Mouse (Mus musculus) C2C12 (cell line): ENCODE measurements around the gene Klk13.

ENCODE experiments used
- CEBPB ChIP-seq: IDR thresholded peaks from one replicate; pipeline ENCODE4 v1.6.1; 2011; ENCODE audit warnings: low read depth, mild to moderate bottlenecking, control low read depth, moderate library complexity
- CTCF ChIP-seq: IDR thresholded peaks from one replicate; pipeline ENCODE4 v1.5.1; 2011; ENCODE audit not compliant: control insufficient read depth, insufficient read depth, insufficient read length
- MAX ChIP-seq: IDR thresholded peaks from one replicate; pipeline ENCODE4 v1.6.1; 2011; ENCODE audit warnings: mild to moderate bottlenecking, control low read depth
- MYOD1 ChIP-seq: IDR thresholded peaks from one replicate; pipeline ENCODE4 v1.6.1; 2011; ENCODE audit warnings: low read depth; ENCODE audit not compliant: control insufficient read depth, insufficient read length
- MYOG ChIP-seq: IDR thresholded peaks from one replicate; pipeline ENCODE4 v1.6.1; 2011; ENCODE audit not compliant: control insufficient read depth, insufficient read length; ENCODE audit errors: extremely low read depth
- USF1 ChIP-seq: IDR thresholded peaks from one replicate; pipeline ENCODE4 v1.6.1; 2011; ENCODE audit warnings: low read depth, mild to moderate bottlenecking, control low read depth, moderate library complexity

DNA sequence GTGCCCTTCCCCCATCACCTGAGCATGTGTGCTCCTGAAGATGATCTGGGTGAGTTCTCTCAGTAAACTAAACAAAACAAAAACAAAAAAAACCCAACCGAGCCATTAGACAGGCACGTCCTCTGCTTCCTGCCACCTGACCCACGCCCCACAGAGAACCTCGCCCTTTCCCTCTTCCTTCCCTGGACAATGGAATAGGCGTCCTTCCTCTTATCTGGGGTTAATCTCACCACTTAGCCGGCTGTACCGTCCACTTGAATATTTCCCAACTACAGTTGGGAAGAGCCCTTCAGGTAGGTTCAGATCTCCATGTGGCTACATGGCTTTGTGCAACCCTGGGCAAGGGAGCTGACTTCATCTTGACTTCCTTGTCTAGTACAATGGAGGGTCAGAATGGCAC, 27.3 kb upstream of the Klk13 start:
- TF ChIP-seq CTCF (no peak), USF1 (no peak), MAX (no peak), MYOG (no peak), MYOD1 (no peak), CEBPB (no peak)
